Mouse (Mus musculus) limb, embryonic 11.5 days (tissue): ENCODE results near the gene Gabpa. TPM values are rescaled to one million over a fixed set of nuclear protein-coding genes. Genes with fewer than 3 reads are reported as not detected.
A peak's percentile ranks its signal among the peaks of the same experiment; 100 is the strongest.

ENCODE experiments used
- ATAC-seq: fragments of 200-750 bp; cut with Nextera tagmentation; 2 replicates; pipeline ENCODE4 v1.8.0; 2017; ENCODE audit warnings: low read depth; ENCODE audit not compliant: insufficient number of reproducible peaks, low FRiP score, low TSS enrichment
- DNase-seq: peaks from one replicate; pipeline ENCODE4 v3.0.0-alpha.2; 2015; ENCODE audit warnings: low spot score
- H3K27ac ChIP-seq: fragments of 300-500 bp; sonication (generic); replicated peaks from 2 replicates; pipeline ENCODE4 v1.5.1; 2014; ENCODE audit warnings: low read depth, mild to moderate bottlenecking, low read length
- H3K27me3 ChIP-seq: fragments of 300-500 bp; sonication (generic); 2 replicates; pipeline ENCODE4 v1.6.1; 2014; ENCODE audit warnings: mild to moderate bottlenecking, low read length, mixed read lengths; ENCODE audit not compliant: control insufficient read depth, insufficient read depth
- H3K36me3 ChIP-seq: fragments of 300-500 bp; sonication (generic); 2 replicates; pipeline ENCODE4 v1.6.1; 2014; ENCODE audit warnings: mild to moderate bottlenecking, low read length, moderate library complexity, mixed read lengths; ENCODE audit not compliant: control insufficient read depth, insufficient read depth
- H3K4me1 ChIP-seq: fragments of 300-500 bp; sonication (generic); 2 replicates; pipeline ENCODE4 v1.6.1; 2014; ENCODE audit warnings: low read length, mixed read lengths; ENCODE audit not compliant: control insufficient read depth, insufficient read depth
- H3K4me2 ChIP-seq: fragments of 300-500 bp; sonication (generic); 2 replicates; pipeline ENCODE4 v1.6.1; 2014; ENCODE audit warnings: low read depth, mild to moderate bottlenecking, moderate library complexity; ENCODE audit not compliant: severe bottlenecking
- H3K4me3 ChIP-seq: fragments of 300-500 bp; sonication (generic); 2 replicates; pipeline ENCODE4 v1.5.1; 2014; ENCODE audit warnings: low read depth, low read length
- H3K9ac ChIP-seq: fragments of 300-500 bp; sonication (generic); 2 replicates; pipeline ENCODE4 v1.6.1; 2014; ENCODE audit warnings: mild to moderate bottlenecking, low read length
- H3K9me3 ChIP-seq: fragments of 300-500 bp; sonication (generic); 2 replicates; pipeline ENCODE4 v1.6.1; 2016; ENCODE audit warnings: low read length; ENCODE audit not compliant: control insufficient read depth
- WGBS: fragments of 180-500 bp; shearing (Covaris S2); extraction: QIAGEN DNeasy Blood & Tissue Kit; methylation state at CpG from one replicate; pipeline ENCODE4 v1.1.7; 2014; 5-methylcytosine and 5-hydroxymethylcytosine counted together
- polyA plus RNA-seq: library from polyadenylated mRNA; unstranded; fragments of >200 nt; fragmentation: Nextera tagmentation; extraction: Ambion mirVana; gene quantifications from 2 replicates; pipeline ENCODE4 v1.2.1, GENCODE M21; 2014

The Gabpa gene
- polyA plus RNA-seq, 1 experiment from 2014 or later: 41.5 TPM

DNA sequence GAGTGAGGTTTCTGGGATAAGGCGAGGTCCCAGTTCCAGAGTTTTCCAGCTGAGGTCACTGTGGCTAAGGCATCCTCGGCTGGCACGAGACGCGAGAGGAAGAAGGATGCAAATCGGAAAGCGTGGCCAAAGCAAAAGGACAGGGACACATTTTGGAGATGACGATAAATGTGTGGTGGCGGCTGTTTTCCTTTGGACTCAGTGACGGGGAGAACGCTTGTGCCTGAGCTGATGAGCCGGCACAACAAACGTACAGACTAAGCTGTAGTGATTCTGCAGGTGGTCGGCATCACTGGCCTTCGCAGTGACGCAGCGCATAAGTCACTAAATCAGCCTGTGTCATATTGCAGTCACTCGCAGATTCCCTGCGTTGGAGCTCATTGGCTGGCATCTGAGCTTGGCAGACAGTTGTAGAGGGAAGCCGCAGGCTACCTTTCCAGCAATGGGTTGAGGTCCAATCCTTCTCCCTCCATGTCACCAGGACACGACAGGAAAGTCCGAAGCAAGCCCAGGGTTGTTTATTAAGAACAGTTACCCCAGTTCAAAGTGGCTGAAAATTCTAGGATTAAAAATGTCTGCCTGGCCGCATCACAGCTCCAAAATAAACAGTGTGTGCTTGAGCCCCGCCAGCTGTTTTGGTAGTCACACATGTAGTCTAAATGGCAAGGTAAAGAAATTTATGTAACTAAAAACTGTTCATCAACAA, 40.4 kb downstream of the Gabpa start:
- Histone ChIP-seq H3K9me3 (no peaks in the 10 kb centered on the region), H3K4me1 (no peaks in the 10 kb centered on the region), H3K27me3 (no peaks in the 10 kb centered on the region), H3K36me3 (no peaks in the 10 kb centered on the region), H3K4me2 (no peak overlapping the region), H3K27ac (no peak overlapping the region), H3K9ac (no peak overlapping the region), H3K4me3 (no peak overlapping the region)
- DNase-seq (no peak), ATAC-seq (no peak)
- 83% methylated on average over 24 of the region's 24 CpGs for WGBS

DNA sequence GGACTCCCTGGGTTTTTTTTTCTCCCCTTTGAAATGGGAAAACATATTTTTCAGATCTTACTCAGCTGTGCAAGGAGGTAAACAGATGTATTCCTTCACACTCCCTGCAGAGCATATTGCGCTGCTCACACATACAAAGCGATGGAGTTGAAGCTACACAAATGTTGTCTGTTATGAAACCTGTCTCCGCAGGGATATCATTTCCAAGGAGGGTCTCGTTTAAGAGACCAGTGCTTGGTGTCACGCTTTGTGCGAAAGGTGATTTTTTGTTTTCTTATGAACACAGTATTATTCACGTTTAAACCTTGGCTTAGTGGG, 41.0 kb downstream of the Gabpa start:
- Histone ChIP-seq H3K36me3 (no peaks in the 10 kb centered on the region), H3K9me3 (no peaks in the 10 kb centered on the region), H3K4me1 (no peaks in the 10 kb centered on the region), H3K9ac (no peak overlapping the region), H3K27ac (no peak overlapping the region), H3K4me2 (no peak overlapping the region), H3K4me3 (no peak overlapping the region), H3K27me3 (no peaks in the 10 kb centered on the region)
- WGBS: 95% methylated on average over 7 of the region's 7 CpGs
- DNase-seq (no peak), ATAC-seq (no peak)

- Histone ChIP-seq H3K4me2 (no peak overlapping the region), H3K9me3 (no peaks in the 10 kb centered on the region), H3K4me1 (no peaks in the 10 kb centered on the region), H3K27me3 (no peaks in the 10 kb centered on the region), H3K4me3 (no peak overlapping the region), H3K27ac (no peak overlapping the region), H3K9ac (no peak overlapping the region), H3K36me3 (no peaks in the 10 kb centered on the region)
- DNase-seq: no peak
- no peak for ATAC-seq
- WGBS: 81% methylated on average over 8 of the region's 8 CpGs
These were observed 41.4 kb downstream of the Gabpa start for GRCm38 (mm10) chr16:84876082-84876481.

DNA sequence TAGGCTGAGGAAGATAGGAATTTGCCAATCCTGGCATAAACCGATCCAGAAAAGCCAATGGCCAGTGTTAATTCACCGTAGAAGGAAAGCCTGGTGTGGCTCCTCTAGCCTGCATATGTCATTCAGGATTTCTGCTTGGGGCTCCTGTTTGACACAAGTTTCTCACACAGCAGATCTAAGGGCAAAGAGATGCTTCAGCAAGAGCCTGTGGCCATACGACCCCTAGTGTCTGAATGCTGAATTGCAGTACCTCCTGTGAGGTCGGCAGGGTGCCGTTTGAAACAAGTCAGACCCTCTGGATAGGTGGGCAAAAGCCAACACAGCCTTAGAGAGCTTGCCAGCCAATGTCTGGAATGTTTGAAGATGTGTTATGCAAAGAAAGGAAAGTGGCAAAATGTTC, 44.4 kb downstream of the Gabpa start:
- no peak overlapping the region for H3K9ac ChIP-seq
- DNase-seq: peak; percentile 82
- H3K27me3 ChIP-seq: no peaks in the 10 kb centered on the region
- H3K9me3 ChIP-seq: no peaks in the 10 kb centered on the region
- H3K4me3 ChIP-seq: no peak overlapping the region
- H3K36me3 ChIP-seq: no peaks in the 10 kb centered on the region
- WGBS: 30% methylated on average over 5 of the region's 5 CpGs
- H3K4me1 ChIP-seq: no peaks in the 10 kb centered on the region
- H3K4me2 ChIP-seq: no peak overlapping the region
- ATAC-seq: 0 out of 2 replicates have a peak, but pooled peaks have one; percentile 17
- H3K27ac ChIP-seq: no peak overlapping the region

GRCm38 (mm10) chr16:84881168-84881567, 46.4 kb downstream of the Gabpa start:
- Histone ChIP-seq H3K9ac (no peak overlapping the region), H3K27me3 (no peaks in the 10 kb centered on the region), H3K4me2 (no peak overlapping the region), H3K4me3 (no peak overlapping the region), H3K4me1 (no peaks in the 10 kb centered on the region), H3K9me3 (no peaks in the 10 kb centered on the region), H3K36me3 (no peaks in the 10 kb centered on the region), H3K27ac (no peak overlapping the region)
- WGBS: 92% methylated on average over 9 of the region's 9 CpGs
- ATAC-seq: no peak
- DNase-seq: no peak

- Histone ChIP-seq H3K9me3 (no peaks in the 10 kb centered on the region), H3K36me3 (no peaks in the 10 kb centered on the region), H3K4me1 (no peaks in the 10 kb centered on the region), H3K27ac (no peak overlapping the region), H3K4me3 (no peak overlapping the region), H3K9ac (no peak overlapping the region), H3K27me3 (no peaks in the 10 kb centered on the region), H3K4me2 (no peak overlapping the region)
- ATAC-seq (no peak), DNase-seq (no peak)
- WGBS: 84% methylated on average over 8 of the region's 8 CpGs
These were observed 47.1 kb downstream of the Gabpa start for GRCm38 (mm10) chr16:84881754-84882321.

- Histone ChIP-seq H3K27ac (no peak overlapping the region), H3K4me2 (no peak overlapping the region), H3K36me3 (no peaks in the 10 kb centered on the region), H3K27me3 (no peaks in the 10 kb centered on the region), H3K4me1 (no peaks in the 10 kb centered on the region), H3K4me3 (no peak overlapping the region), H3K9ac (no peak overlapping the region), H3K9me3 (no peaks in the 10 kb centered on the region)
- ATAC-seq (no peak), DNase-seq (no peak)
- WGBS: 89% methylated on average over 8 of the region's 8 CpGs
These were observed 49.8 kb downstream of the Gabpa start for GRCm38 (mm10) chr16:84884572-84884971.

DNA sequence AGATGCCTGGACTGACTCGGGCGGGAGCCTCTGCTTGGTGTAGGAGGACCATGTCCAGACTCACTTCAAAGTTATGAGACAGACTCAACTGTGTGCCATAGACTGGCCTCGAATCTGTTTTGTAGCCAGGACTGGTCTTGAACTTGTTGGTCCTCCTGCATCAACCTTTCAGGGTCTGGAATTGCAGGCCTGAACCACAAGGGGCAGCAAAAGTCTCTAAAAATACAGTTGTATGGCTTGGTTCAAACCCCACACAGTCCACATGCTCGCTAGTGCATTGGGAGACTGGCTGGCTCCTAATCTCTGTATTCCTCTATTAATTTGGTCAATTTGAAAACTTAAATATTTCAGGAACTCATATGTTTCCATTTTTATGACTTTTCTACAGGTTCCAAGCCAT, 68.3 kb downstream of the Gabpa start:
- no peak overlapping the region for H3K9ac ChIP-seq
- H3K9me3 ChIP-seq: no peaks in the 10 kb centered on the region
- 87% methylated on average over 4 of the region's 4 CpGs for WGBS
- no peaks in the 10 kb centered on the region for H3K4me1 ChIP-seq
- H3K27ac ChIP-seq: no peak overlapping the region
- DNase-seq (no peak), ATAC-seq (no peak)
- no peak overlapping the region for H3K4me2 ChIP-seq
- no peaks in the 10 kb centered on the region for H3K27me3 ChIP-seq
- H3K4me3 ChIP-seq: no peak overlapping the region
- H3K36me3 ChIP-seq: no peaks in the 10 kb centered on the region
